Mouse (Mus musculus): ENCODE data around the gene Cited4.

Cited4 gene

GRCm38 (mm10) chr4:120682168-120682567 is 15.8 kb downstream of the Cited4 start:
- peak; percentile 81 to 82 for DNase-seq

- no peak for DNase-seq
These were observed 17.1 kb downstream of the Cited4 start for GRCm38 (mm10) chr4:120683278-120683997.

- DNase-seq, result no peak
These were observed 20.9 kb downstream of the Cited4 start for GRCm38 (mm10) chr4:120687282-120687681.

GRCm38 (mm10) chr4:120689317-120689716 is 22.9 kb downstream of the Cited4 start:
- no peak for DNase-seq

GRCm38 (mm10) chr4:120692717-120693116 is 26.3 kb downstream of the Cited4 start:
- DNase-seq, result peak; percentile 71 to 87

GRCm38 (mm10) chr4:120697353-120697752 is 31.0 kb downstream of the Cited4 start:
- no peak for DNase-seq

- no peak for DNase-seq
These were observed 31.6 kb downstream of the Cited4 start for GRCm38 (mm10) chr4:120697799-120698484.

- peak; percentile 53 to 60 for DNase-seq
These were observed 34.8 kb downstream of the Cited4 start for GRCm38 (mm10) chr4:120701180-120701579.

- DNase-seq, result peak; percentile 65 to 80
These were observed 35.7 kb downstream of the Cited4 start for GRCm38 (mm10) chr4:120702056-120702455.

- no peak for DNase-seq
These were observed 36.1 kb downstream of the Cited4 start for GRCm38 (mm10) chr4:120702511-120702910.

GRCm38 (mm10) chr4:120712236-120712635 is 45.9 kb downstream of the Cited4 start:
- peak in 1 of 2 experiments; percentile 33 for DNase-seq

- DNase-seq, result peak in 1 of 2 experiments; percentile 34
These were observed 46.6 kb downstream of the Cited4 start for GRCm38 (mm10) chr4:120713021-120713420.

- DNase-seq, result peak; percentile 48 to 58
These were observed 47.6 kb downstream of the Cited4 start for GRCm38 (mm10) chr4:120713856-120714497.

- DNase-seq, result peak; percentile 41 to 53
These were observed 49.8 kb downstream of the Cited4 start for GRCm38 (mm10) chr4:120716141-120716571.

GRCm38 (mm10) chr4:120716765-120717164 is 50.4 kb downstream of the Cited4 start:
- DNase-seq, result no peak

Data from cerebellum, postnatal 14 days (tissue).